Mouse (Mus musculus): ENCODE measurements around the gene Rras. TPM values are rescaled to one million over a fixed set of nuclear protein-coding genes. Genes with fewer than 3 reads are reported as not detected.
A peak's percentile ranks its signal among the peaks of the same experiment; 100 is the strongest.

The Rras gene
- polyA plus RNA-seq (2015; fragmentation: Nextera tagmentation; extraction: Ambion mirVana), result 12.5 and 15.2 TPM in 2 replicates

DNA sequence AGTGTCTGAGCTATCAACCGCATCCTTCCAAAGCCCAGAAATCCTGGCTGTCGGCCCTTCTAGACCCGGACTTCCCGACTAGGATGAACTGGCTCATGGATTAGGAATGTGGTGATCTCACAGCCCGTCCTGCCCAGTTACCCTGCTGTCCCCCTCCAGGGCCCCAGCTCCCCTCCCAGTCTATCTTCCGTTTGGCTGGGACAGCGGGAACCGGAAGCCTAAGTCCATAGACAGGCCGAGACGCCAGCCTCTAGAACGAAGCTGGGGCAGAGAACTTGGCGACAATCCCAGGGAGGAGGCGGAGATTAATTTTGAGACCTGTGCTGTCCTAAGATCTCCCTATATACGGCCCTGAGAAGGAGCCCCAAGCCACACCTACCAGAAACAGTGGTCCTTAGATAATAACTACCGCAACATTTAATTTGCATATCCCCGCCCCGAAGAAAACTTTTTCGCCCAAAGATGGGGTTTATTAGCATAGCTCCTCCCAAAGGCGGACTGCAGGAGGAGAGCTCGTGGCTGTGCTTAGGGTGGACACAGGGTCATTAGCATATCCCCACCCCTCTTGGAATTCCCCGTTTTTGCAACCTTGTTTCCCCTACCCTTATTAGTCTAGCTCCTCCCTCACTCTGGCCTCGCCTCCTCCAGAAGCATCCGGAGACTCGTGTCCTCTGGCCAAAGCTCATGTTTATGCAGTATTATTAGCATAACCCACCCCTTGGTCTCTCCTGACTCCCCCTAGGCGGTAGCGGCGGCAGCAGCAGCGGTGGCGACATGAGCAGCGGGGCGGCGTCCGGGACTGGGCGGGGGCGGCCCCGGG lies at the start of gene Rras:
TSS of gene Rras (plus strand) at position 720 of the 820 bp plus-strand sequence.
- peaks cover 10% of the 10 kb centered on the region; the same call in 1 of the 2 replicates for H3K36me3 ChIP-seq (replicated peaks)
- H3K9ac ChIP-seq, result peak within 1 kb of the TSS; percentile 38
- H3K9me3 ChIP-seq, result no peaks in the 10 kb centered on the region
- H3K4me2 ChIP-seq, result peak within 1 kb of the TSS; percentile 77
- peak within 1 kb of the TSS; percentile 92 for H3K4me3 ChIP-seq
- no peaks in the 10 kb centered on the region for H3K27me3 ChIP-seq (replicated peaks)
- peaks cover 27% of the 10 kb centered on the region for H3K4me1 ChIP-seq
- 0% methylated on average over 36 of the region's 36 CpGs for WGBS
- peak; percentile 77 for ATAC-seq (replicated peaks)
- H3K27ac ChIP-seq, result peak within 1 kb of the TSS; percentile 77

DNA sequence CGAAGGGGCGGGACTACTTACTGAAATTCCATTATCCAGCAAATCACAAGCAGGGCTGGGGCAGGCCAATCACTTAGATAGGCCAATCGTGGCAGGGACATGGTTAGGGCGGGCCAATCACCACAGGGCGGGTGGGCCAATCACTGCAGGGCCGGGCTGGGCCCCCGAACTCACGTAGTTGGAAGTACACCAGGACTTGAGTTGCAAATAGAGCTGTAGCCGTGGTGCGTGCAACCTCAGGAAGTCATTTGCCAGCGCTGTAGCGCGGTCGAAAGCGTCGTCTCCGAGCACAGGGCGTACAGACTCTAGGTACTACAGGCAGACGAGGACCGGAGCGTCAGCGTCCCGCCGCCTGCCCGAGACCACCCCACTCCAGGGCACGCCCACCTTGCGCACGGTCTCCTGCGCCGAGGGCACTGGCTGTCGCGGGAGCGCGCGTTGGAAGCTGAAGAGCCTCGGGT lies 47.5 kb upstream of the Rras start:
- peak overlapping the region; percentile 45 for H3K9ac ChIP-seq
- no peaks in the 10 kb centered on the region for H3K9me3 ChIP-seq
- peak overlapping the region; percentile 82 for H3K27ac ChIP-seq
- ATAC-seq (replicated peaks), result peak; percentile 95
- WGBS, result under 1% methylated on average over 36 of the region's 36 CpGs
- peak overlapping the region; percentile 59 for H3K4me2 ChIP-seq
- peaks cover 8% of the 10 kb centered on the region for H3K36me3 ChIP-seq (replicated peaks)
- peaks cover 38% of the 10 kb centered on the region for H3K4me1 ChIP-seq
- peak overlapping the region; percentile 47 for H3K4me3 ChIP-seq
- no peaks in the 10 kb centered on the region for H3K27me3 ChIP-seq (replicated peaks)

GRCm38 (mm10) chr7:44971142-44971541 lies 46.6 kb upstream of the Rras start:
- Histone ChIP-seq H3K9ac (peak overlapping the region; percentile 45), H3K27me3 (replicated peaks) (no peaks in the 10 kb centered on the region), H3K4me3 (peak overlapping the region; percentile 47), H3K9me3 (no peaks in the 10 kb centered on the region), H3K36me3 (replicated peaks) (peaks cover 4% of the 10 kb centered on the region; the same call in 1 of the 2 replicates), H3K4me1 (peaks cover 41% of the 10 kb centered on the region), H3K4me2 (peak overlapping the region; percentile 59), H3K27ac (peak overlapping the region; percentile 82)
- ATAC-seq (replicated peaks), result no peak
- WGBS, result 70% methylated on average over 7 of the region's 7 CpGs

DNA sequence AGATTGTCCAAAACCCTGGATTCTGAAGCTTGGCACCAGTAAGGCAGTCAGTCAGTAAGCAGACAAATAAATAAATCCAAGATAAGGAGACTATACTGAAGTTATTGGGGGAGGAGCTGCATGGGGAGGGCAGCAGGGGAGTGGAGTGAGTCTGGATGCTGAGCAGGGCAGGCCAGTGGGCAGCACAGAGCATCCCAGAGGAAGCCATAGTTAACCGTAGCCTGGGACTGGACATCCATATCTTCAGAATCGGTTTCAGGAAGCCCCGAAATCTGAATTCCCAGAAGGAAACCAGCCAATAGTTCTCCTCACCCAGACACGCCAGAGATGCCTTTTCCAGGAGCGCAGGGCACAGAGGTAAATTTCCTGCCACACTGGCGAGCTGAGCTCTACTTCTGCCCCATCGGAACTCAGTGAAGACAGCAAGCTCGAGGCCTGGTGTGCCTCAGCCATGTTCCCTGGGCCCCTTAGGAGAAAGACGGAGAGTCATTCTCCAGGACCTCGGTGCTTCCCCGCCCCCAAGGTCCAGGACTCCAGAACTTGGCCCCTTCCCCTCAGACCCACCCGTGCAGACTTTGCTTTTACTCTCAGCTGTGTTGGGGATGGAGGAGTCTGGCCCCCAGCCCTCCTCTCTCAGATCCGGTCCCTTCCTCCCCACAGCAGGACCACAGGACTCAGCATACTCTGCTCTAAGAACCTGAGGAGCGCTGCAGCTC lies 44.2 kb upstream of the Rras start:
- no peaks in the 10 kb centered on the region for H3K27me3 ChIP-seq (replicated peaks)
- H3K9ac ChIP-seq, result peak overlapping the region; percentile 71
- peaks cover 41% of the 10 kb centered on the region for H3K4me1 ChIP-seq
- peaks cover 24% of the 10 kb centered on the region for H3K36me3 ChIP-seq (replicated peaks)
- peak overlapping the region; percentile 47 for H3K4me3 ChIP-seq
- no peaks in the 10 kb centered on the region for H3K9me3 ChIP-seq
- H3K4me2 ChIP-seq, result peak overlapping the region; percentile 84
- peak overlapping the region; percentile 89 for H3K27ac ChIP-seq
- WGBS, result 26% methylated on average over 14 of the region's 14 CpGs
- no peak for ATAC-seq (replicated peaks)

- Histone ChIP-seq H3K4me3 (peak within 1 kb of the TSS; percentile 47), H3K4me1 (peaks cover 41% of the 10 kb centered on the region), H3K27ac (peak within 1 kb of the TSS; percentile 89), H3K36me3 (replicated peaks) (peaks cover 34% of the 10 kb centered on the region), H3K27me3 (replicated peaks) (no peaks in the 10 kb centered on the region), H3K4me2 (peak within 1 kb of the TSS; percentile 84), H3K9me3 (no peaks in the 10 kb centered on the region), H3K9ac (peak within 1 kb of the TSS; percentile 71)
- WGBS, result 1% methylated on average over 22 of the region's 22 CpGs
- ATAC-seq (replicated peaks), result peak; percentile 48
Measured at GRCm38 (mm10) chr7:44974383-44975116, 43.2 kb upstream of the Rras start, which contains the start of gene Cpt1c. Cpt1c (minus strand) TSS chr7:44974851.

DNA sequence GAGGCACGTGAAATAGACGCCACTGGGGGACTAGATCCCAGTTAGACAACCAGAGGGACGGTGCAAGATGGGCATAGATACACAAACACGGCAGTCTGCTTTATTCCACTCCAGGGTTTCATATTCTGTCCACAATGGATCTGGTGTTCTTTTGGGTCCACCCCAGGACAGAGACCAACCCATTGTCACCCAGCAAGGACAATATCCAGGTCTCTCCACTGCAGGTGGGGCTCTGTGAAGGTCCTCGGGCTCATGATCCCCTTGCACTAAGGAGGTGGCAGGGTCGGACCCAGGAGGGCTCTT lies 42.7 kb upstream of the Rras start:
- 21% methylated on average over 6 of the region's 6 CpGs for WGBS
- 0 out of 2 replicates have a peak overlapping the region, but pooled peaks have one; percentile 14 for H3K9ac ChIP-seq

GRCm38 (mm10) chr7:44978300-44978699 lies 39.5 kb upstream of the Rras start:
- no peak overlapping the region for H3K27ac ChIP-seq
- ATAC-seq (replicated peaks), result no peak
- peaks cover 20% of the 10 kb centered on the region for H3K4me1 ChIP-seq
- no peak overlapping the region for H3K4me2 ChIP-seq
- H3K36me3 ChIP-seq (replicated peaks), result peaks cover 58% of the 10 kb centered on the region
- no peak overlapping the region for H3K9ac ChIP-seq
- no peaks in the 10 kb centered on the region for H3K9me3 ChIP-seq
- no peak overlapping the region for H3K4me3 ChIP-seq
- H3K27me3 ChIP-seq (replicated peaks), result no peaks in the 10 kb centered on the region
- WGBS, result 93% methylated on average over 3 of the region's 3 CpGs

More for the DNA sequence above, 42.7 kb upstream of the Rras start:
- H3K27me3 ChIP-seq (replicated peaks), result no peaks in the 10 kb centered on the region
- H3K4me2 ChIP-seq, result peak overlapping the region; percentile 84
- ATAC-seq (replicated peaks), result no peak
- H3K4me3 ChIP-seq, result peak overlapping the region; percentile 47; the same call in 1 of the 2 replicates
- H3K9me3 ChIP-seq, result no peaks in the 10 kb centered on the region
- peak overlapping the region; percentile 89 for H3K27ac ChIP-seq
- peaks cover 41% of the 10 kb centered on the region for H3K4me1 ChIP-seq
- peaks cover 39% of the 10 kb centered on the region for H3K36me3 ChIP-seq (replicated peaks)

- WGBS, result 98% methylated on average over 8 of the region's 8 CpGs
- no peak overlapping the region for H3K4me3 ChIP-seq
- H3K27me3 ChIP-seq (replicated peaks), result no peaks in the 10 kb centered on the region
- no peak overlapping the region for H3K4me2 ChIP-seq
- no peaks in the 10 kb centered on the region for H3K9me3 ChIP-seq
- peaks cover 24% of the 10 kb centered on the region for H3K4me1 ChIP-seq
- no peak overlapping the region for H3K27ac ChIP-seq
- peaks cover 51% of the 10 kb centered on the region for H3K36me3 ChIP-seq (replicated peaks)
- no peak for ATAC-seq (replicated peaks)
- no peak overlapping the region for H3K9ac ChIP-seq
Measured at GRCm38 (mm10) chr7:44981539-44981938, 36.2 kb upstream of the Rras start.

DNA sequence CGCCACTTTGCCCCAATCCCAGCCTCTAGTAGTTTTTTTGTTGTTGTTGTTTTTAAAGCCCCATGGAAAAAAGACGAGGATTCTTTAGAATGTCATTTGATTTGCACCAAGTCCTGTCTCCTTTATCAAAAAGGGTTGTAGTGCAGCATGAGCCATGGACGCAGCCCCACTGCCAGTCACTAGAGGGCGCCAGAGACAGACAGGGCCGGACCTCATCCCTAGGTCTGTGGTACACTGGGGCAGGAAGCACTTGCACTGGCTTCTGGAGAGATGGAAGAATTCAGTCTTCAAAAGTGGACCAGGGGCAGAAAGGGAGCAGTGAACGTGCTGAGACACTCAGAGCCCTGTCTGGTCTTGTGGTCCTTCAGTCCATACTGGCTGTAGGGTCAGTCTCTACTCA lies 34.7 kb upstream of the Rras start:
- H3K4me1 ChIP-seq, result peaks cover 30% of the 10 kb centered on the region
- H3K27me3 ChIP-seq (replicated peaks), result no peaks in the 10 kb centered on the region
- H3K4me2 ChIP-seq, result no peak overlapping the region
- H3K9me3 ChIP-seq, result no peaks in the 10 kb centered on the region
- no peak overlapping the region for H3K27ac ChIP-seq
- H3K4me3 ChIP-seq, result no peak overlapping the region
- no peak overlapping the region for H3K9ac ChIP-seq
- ATAC-seq (replicated peaks), result no peak
- WGBS, result 35% methylated on average over 6 of the region's 6 CpGs
- peaks cover 36% of the 10 kb centered on the region for H3K36me3 ChIP-seq (replicated peaks)

DNA sequence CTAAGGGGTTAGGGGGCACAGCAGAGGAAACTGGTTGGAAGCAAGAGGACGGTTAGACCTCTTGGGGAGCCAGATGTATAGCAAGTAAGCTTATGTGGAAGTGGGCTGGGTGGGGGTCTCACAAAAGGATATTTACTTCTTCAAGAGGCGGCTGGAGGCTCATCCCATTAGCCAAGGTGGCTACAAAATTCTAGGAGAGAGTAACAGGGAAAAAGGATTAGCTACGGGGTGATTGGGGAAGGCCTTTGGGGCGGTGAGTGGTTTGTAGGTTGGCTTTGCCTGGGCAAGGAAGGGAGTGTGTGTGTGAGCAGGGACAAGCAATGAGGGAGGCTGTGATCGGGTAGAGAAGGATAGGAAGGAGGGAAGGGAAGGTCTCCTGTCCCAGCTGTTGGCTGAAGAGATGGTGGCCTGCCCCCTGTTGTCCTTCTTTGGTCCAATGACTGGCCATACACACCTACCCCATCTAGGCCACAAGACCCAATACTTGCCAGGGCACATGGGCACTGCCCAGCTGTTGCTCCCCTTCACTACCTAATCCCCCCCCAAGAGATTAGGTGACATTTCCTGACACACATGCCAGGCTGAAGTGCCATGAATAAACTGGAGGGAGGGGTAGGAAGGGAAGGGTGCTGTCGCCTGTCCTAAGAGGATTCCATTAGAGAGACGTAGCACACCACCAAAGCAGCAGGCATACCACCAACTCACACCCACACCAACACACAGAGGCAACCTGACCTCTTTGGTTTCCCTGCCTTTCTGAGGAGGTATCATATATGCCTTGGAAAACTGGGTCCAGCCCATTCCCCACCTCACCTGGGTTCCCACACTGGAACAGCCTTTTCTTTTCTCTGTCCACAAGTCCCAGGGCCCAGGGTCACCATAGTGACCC lies 33.6 kb upstream of the Rras start:
- no peaks in the 10 kb centered on the region for H3K27me3 ChIP-seq (replicated peaks)
- peak overlapping the region; percentile 18; the same call in 1 of the 2 replicates for H3K27ac ChIP-seq
- ATAC-seq (replicated peaks), result no peak
- peak overlapping the region; percentile 59 for H3K4me2 ChIP-seq
- H3K4me1 ChIP-seq, result peaks cover 36% of the 10 kb centered on the region
- peak overlapping the region; percentile 87 for H3K4me3 ChIP-seq
- no peak overlapping the region; the same call in 1 of the 2 replicates for H3K9ac ChIP-seq
- 56% methylated on average over 7 of the region's 7 CpGs for WGBS
- peaks cover 28% of the 10 kb centered on the region for H3K36me3 ChIP-seq (replicated peaks)
- no peaks in the 10 kb centered on the region for H3K9me3 ChIP-seq

GRCm38 (mm10) chr7:44984833-44985164 lies 33.0 kb upstream of the Rras start:
- ATAC-seq (replicated peaks), result no peak
- Histone ChIP-seq H3K27me3 (replicated peaks) (no peaks in the 10 kb centered on the region), H3K4me2 (peak overlapping the region; percentile 59), H3K36me3 (replicated peaks) (peaks cover 22% of the 10 kb centered on the region), H3K9me3 (no peaks in the 10 kb centered on the region), H3K9ac (no peak overlapping the region), H3K4me3 (peak overlapping the region; percentile 87), H3K4me1 (peaks cover 36% of the 10 kb centered on the region), H3K27ac (no peak overlapping the region)
- WGBS, result 34% methylated on average over 3 of the region's 3 CpGs

Data from midbrain, embryonic 15.5 days (tissue).